Mouse (Mus musculus) brain, embryonic 14.5 days (tissue): ENCODE measurements at regions not wholly inside any gene's neighbourhood (a gene's known extent, or its start where the extent isn't known, plus 50 kb on each side); places are given as distances from the start of the nearest gene placed in this dataset.
"Not testable (repeated sequence)": the region's sequence is repeated elsewhere in the genome, so short reads cannot be mapped to it uniquely, and the experiment has no call there.

Source experiments
- DNase-seq: peaks from one replicate; pipeline ENCODE4 v3.0.0-alpha.2; 2011; ENCODE audit warnings: low read depth
- CTCF ChIP-seq: fragments of 200-500 bp; IDR thresholded peaks from 2 replicates; pipeline ENCODE4 v1.5.1; 2012; ENCODE audit warnings: inconsistent platforms, mild to moderate bottlenecking, moderate library complexity, borderline replicate concordance; ENCODE audit not compliant: insufficient read depth, insufficient read length; ENCODE audit errors: extremely low read depth
- POLR2A ChIP-seq: fragments of 200-500 bp; IDR thresholded peaks from 2 replicates; pipeline ENCODE4 v1.6.1; 2012; ENCODE audit warnings: mild to moderate bottlenecking, inconsistent platforms, borderline replicate concordance; ENCODE audit not compliant: poor library complexity, insufficient read depth, insufficient read length, severe bottlenecking; ENCODE audit errors: extremely low read depth

- TF ChIP-seq CTCF = no peak
- TF ChIP-seq POLR2A = no peak
These were observed 92.4 kb downstream of the Fam43a start for GRCm38 (mm10) chr16:30691964-30692363.

GRCm38 (mm10) chr16:30692541-30693141, 93.1 kb downstream of the Fam43a start:
- no peak for TF ChIP-seq CTCF
- TF ChIP-seq POLR2A = no peak
- no peak for DNase-seq

More at GRCm38 (mm10) chr16:30691964-30692363, 92.4 kb downstream of the Fam43a start:
- DNase-seq = no peak

- TF ChIP-seq POLR2A (no peak), CTCF (no peak)
- DNase-seq = no peak
These were observed 93.7 kb downstream of the Fam43a start for GRCm38 (mm10) chr16:30693206-30693605.

DNA sequence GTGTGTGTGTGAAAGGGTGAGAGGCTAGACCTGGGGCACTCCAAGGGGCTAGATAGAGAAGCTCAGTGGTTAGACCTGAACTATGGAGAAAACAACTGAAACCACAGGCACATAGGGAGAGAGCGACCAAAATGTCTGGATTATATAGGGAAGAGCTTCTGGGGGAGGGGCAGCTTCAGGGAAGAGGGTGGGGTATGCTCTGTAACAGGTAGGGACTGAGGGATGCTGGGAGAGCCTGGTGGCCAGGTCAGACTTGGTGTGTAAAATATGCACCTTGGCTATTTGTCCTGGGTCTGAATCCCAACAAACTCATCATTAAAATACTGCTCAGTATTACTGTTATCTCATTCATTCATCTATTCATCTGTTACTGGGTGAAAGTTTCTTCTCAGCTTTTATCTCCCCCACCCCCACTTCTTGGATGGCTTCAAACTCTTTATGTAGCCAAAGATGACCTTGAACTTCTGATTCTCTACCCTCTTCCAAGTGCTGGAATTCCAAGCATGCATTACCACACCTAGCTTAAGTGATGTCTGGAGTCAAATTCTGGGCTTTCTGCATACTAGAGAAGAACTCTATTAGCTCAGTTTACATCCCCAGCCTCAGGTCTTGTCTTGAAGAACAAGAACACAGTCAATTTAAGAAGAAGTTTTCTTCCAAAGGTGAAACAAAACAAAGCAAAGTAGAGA, 94.5 kb downstream of the Fam43a start:
- no peak for DNase-seq
- TF ChIP-seq CTCF (no peak), POLR2A (no peak)

GRCm38 (mm10) chr16:30695691-30696090, 96.2 kb downstream of the Fam43a start:
- DNase-seq = no peak
- no peak for TF ChIP-seq CTCF
- TF ChIP-seq POLR2A = no peak

DNA sequence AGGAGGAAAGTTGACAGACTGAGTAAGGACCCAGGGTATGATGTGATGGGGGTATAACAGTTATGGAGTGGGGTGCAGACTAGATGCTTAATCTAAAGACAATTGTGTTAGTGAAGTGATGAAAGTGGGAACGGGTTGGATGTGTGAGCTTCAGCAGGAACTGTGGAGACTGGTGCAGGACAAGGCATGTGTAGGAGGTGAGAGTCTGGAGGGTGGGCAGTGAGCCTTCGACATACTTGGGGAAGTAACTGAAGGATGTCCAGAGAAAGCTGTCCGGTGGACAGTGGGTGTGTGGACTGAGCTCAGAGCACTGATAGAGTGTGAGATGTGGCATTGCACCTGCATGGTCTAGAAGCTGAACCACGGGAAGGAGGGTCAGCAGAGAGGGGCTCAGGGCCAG, 97.7 kb downstream of the Fam43a start:
- TF ChIP-seq POLR2A (no peak), CTCF (no peak)
- no peak for DNase-seq

GRCm38 (mm10) chr16:30697806-30698205, 98.3 kb downstream of the Fam43a start:
- peak; percentile 53 for DNase-seq
- TF ChIP-seq POLR2A = no peak
- TF ChIP-seq CTCF = no peak

GRCm38 (mm10) chr16:30703831-30704230, 104.3 kb downstream of the Fam43a start:
- TF ChIP-seq CTCF = no peak
- TF ChIP-seq POLR2A = no peak
- no peak for DNase-seq

DNA sequence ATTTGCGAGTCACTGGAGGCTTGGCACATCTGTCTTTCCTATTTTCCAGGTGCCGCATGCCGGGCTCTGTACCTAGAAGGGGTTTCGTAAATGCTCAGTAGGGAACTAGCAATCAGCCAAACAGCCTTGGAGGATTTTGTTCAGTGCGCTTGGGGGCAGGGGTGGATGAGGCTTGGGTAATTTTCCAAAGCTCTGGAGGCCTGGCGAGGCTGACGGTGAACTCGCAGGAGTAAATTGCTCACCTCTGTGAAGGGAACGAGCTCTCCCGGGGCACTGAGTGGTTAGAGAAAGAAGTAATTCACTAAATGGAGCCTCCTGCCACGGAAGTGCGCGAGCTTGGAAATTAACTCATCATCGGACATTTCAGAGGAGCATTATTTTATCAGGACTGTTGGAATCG, 110.0 kb downstream of the Fam43a start:
- peak; percentile 51 for DNase-seq
- TF ChIP-seq CTCF (no peak), POLR2A (no peak)

DNA sequence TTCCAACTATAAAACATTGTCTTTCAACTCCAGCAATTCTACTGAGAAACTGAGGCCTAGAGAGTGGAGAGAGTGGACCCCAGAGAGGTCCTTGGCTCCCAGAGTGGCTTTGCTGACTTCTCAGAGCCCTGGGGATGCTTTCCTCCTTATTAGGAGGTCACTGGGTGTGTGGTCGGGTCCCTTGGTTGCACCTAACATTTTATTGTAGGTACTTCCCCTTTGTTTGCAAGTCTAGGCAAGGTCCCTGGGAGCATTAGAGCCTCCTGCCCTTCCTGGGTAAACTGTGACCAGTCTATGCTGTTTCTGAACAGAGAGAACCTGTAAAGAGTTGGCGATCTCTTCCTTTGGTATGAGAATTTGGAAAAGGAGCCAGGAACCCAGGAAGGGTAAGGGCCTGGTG, 110.5 kb downstream of the Fam43a start:
- TF ChIP-seq POLR2A = no peak
- TF ChIP-seq CTCF = no peak
- DNase-seq = no peak

- no peak for TF ChIP-seq CTCF
- DNase-seq = no peak
These were observed 113.0 kb downstream of the Fam43a start for GRCm38 (mm10) chr16:30712570-30712969.

GRCm38 (mm10) chr16:30717577-30717976, 118.1 kb downstream of the Fam43a start:
- not testable (repeated sequence) for DNase-seq

GRCm38 (mm10) chr16:30720791-30721190, 121.3 kb downstream of the Fam43a start:
- no peak for DNase-seq
- TF ChIP-seq POLR2A (no peak), CTCF (no peak)

DNA sequence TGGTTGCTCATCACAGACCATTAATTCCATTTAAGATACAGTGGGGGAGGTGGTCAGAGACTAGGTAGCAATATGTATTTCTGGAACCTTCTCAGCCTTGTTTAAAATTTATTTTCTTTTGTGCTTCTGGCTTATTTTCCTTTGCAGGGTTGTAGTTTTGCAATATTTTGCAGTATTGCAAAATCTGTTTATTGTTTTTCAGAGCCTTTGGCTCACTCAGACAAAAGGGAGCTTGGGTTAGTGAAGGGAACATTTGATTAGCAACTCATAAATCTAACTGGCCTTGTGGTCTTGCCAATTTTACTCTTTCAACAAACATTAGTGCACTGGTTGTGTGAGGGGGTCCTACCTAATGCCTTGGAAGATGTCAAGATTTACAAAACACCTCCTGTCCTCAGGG, 121.7 kb downstream of the Fam43a start:
- no peak for TF ChIP-seq POLR2A
- TF ChIP-seq CTCF = no peak
- no peak for DNase-seq
